Mouse (Mus musculus): ENCODE results near the gene Zfhx2. TPM values are rescaled to one million over a fixed set of nuclear protein-coding genes. Genes with fewer than 3 reads are reported as not detected.

The Zfhx2 gene
- 1 to 10 TPM; 4.1 to 4.9 (median 4.2) TPM for polyA plus RNA-seq (2017; shearing (Covaris generic))

DNA sequence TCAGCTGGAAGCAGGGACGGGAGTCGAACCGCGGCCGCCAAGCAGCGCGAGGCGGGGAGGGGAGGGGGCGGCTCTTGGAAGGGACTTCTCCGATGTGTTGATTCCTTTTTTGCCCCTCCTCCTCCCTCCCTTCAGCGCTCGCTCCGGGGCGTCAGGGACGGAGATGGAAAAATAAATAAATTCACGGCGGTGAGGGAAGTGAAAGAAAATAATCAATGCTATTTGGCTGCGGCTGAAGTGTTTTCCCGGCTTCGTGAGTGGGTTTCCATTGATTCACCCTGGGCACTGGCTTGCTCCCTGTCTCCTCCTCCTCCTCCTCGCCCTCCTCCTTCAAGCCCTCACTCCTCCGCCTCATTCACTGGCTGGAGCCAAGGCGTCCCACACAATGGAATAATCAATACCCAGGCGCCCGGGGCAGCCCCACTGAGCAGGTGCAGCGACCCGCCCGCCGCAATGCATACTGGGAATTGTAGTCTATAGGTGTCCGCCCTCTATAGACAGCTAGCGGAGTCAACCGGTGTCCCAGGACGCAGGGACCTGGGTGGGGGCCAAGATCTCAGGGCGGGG lies at the start of gene Zfhx2:
Gene Zfhx2 (minus strand): TSS at position 314 of the 567 bp plus-strand sequence.
- ATAC-seq = peak; percentile 88

DNA sequence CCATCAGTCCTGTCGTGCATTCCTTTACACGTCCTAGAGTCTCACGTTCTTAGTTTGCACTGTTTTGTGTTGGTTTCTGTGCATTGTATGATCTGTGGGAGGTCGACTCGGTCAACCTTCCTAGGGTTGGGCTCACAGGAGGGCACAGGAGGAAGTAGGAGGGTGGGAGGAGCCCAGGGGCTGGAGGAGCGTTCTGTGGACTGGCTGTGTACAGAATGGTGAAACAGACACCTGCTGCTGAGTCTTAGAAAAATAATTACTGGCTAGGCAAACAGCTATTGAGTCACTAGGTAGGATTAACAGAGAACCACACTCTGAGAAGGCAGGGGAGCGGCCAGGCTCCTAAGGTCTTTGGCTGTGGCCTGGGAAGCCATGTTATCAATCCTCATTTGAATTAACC lies 47.2 kb upstream of the Zfhx2 start:
- no peak for ATAC-seq

DNA sequence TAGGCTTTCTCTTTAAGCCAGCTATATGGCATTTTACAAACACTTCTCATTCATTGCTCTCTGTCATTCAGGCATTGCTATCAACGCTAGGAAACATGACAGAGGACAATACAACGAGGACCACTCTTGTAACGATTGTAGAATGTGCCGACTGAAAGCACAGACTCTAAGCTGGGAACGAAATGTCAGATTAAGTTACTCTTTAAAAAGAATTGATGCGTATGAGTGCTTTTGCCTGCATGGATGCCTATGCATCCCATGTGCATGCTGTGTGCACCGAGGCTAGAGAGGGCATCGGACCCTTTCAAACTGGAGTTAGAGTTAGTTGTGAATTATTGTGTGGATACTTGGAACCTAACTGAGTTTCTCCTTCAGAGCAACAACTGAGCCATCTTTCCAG lies 43.6 kb upstream of the Zfhx2 start:
- no peak for ATAC-seq

DNA sequence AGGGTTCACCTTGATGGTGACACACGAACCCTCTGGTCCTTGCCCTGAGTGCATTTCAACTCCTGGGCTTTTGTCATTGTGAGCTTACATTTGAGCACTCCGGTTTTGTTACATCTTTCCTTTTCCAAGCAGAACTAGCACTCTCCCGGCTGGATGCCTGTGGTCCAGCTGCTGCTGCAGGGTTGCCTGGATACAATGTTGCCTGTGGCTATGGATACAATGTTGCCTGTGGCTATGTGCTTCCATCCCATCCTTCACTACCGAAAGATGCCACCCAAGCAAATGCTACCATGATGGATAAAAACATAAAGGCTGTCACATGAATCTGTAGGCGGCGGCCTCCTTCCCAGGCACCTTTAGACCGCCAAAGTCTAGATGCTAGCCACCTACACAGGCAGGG lies 34.4 kb upstream of the Zfhx2 start:
- ATAC-seq = no peak

DNA sequence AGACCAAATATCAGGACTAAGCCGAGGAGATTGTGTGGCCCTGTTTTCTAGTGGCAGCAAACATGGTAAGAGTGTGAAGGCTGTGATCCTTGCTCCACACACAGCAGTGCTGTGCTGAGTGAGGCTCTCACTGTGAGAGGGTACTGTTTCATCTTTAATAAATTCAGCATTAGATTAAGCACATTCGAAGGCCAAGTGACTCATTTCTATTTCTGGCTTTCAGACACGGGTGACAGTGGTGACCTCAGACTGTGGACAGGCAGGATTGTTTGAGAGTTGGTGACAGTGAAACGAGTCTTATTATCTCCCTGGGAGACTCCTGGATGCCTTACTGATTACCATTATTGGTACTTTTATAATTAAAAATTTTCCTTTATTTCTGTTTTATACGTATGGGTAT lies 33.6 kb upstream of the Zfhx2 start:
- no peak for ATAC-seq

DNA sequence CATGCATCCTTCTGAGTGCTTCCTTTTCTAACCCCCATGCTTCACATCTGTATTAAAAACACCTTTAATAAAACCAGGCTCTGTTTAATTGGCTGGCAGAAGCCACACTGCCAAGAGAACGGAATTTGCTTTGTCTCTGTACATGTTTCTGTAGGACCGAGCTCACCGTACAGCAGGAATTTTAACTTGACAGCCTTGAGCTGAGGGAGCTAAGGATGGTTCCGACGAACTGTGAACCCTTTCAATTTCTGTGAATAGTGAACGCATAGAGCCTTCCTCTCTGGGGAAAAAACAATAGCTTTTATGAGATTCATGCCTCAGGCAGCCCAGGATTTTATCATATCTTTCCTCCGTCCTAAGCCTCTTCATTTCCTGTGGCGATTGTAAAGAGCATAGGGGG lies 30.2 kb upstream of the Zfhx2 start:
- no peak for ATAC-seq

DNA sequence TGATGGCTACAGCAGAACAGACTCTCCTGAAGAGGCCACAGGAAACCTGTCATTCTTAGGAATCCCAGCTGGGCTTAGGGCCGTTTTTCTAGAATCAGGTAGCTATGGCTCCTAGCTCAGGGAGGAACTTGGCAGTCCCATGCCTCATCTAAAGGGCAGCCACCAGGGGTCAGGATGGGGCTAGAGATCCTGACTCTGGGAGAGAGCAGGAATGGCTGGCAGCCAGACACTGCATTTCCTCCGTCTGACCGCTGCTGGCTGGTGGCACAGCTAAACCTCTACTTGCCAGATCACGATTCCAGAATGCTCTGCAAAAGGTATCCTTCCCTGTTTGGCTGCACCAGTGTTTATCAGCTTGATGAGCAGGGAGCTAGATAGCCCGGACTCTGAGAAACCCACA lies 29.8 kb upstream of the Zfhx2 start:
- ATAC-seq = no peak

DNA sequence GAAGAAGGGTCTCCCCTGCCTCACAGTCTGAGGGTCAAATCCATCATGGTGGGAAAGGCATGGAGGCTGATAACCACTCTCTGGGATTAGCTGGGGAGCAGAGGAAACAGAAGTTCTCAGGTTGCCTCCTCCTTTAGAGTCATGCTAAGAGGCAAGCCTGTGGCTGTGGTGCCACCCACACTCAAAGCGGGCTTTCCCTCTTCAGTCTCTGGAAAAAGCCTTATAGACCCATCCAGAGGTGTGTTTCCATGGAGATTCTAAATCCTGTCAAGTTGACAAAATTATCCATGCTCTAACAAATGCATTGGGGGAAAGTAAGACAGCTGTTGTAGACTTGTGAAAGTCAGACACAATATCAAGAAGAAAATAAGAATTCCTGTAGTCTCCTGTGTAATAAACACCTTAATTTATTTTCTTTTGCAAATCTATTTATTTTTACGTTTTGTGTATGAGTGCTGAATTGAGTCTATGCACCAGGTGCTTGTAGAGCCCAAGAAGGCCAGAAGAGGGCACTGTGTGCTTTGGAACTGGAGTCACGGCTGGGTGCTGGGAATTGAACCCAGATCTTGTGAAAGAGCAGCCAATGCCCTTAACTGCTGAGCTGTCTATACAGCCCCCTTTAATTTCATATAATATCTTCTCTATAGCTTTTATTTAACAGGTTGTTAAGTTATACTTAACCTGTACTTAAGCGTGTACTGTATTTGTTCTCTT lies 27.5 kb upstream of the Zfhx2 start:
- no peak for ATAC-seq

DNA sequence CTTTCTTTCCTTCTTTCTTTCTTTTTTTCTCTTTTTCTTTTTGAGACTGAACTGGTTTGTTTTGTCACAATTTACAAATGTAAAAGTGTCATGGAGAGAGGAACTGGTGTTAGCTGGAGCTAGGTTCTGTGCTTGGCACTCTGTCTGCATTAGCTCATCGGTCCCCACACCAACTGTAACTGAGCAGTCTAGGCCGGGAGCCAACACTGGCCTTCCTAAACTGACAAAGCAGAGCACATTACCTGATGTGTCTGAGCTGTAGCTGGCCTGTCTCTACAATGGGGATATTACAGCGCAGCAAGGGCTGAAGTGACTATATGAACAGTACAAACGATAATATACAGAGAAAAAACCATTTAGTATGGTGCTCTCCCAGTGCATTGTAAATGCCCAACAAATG lies 26.7 kb upstream of the Zfhx2 start:
- no peak for ATAC-seq

DNA sequence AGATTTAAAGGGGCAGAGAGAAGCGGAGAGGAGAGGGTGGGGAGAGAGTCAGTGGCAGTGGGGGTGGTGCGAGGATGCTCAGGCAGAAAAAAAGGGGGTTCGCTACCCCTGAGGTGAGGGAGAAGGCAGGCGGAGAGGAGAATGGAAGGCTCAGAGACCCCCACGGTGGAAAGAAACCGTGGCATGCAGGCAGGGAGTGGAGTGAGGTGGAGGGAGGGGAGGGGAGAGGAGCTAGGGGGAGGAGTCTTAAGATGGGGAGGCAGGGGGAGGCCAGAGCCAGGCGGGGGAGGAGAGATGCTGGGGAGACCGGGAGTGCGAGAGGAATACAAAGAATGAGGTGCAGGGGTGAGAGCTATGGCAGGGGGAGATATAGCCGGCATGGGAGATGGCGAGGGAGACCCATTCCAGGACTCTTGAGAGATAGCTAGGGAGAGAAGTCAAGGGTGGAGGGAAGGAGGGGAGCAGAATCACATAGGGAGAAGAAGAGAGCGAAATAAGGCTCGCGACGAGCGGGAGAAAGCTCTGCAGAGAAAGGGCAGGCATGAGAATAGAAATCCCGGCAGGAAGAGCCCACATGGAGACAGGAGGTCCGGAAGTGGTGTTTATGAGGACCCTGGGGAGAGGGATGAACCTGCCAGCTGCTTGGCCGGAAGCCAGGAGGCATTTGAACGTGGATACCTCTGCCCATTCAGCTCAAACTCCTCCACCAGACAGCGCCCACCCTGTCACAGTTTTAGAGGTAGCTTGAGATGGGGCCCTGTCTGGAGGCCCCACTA lies 24.5 kb upstream of the Zfhx2 start, which contains the start of gene Jph4:
Gene Jph4 (minus strand): TSS at position 511 of the 776 bp plus-strand sequence.
- no peak for ATAC-seq

DNA sequence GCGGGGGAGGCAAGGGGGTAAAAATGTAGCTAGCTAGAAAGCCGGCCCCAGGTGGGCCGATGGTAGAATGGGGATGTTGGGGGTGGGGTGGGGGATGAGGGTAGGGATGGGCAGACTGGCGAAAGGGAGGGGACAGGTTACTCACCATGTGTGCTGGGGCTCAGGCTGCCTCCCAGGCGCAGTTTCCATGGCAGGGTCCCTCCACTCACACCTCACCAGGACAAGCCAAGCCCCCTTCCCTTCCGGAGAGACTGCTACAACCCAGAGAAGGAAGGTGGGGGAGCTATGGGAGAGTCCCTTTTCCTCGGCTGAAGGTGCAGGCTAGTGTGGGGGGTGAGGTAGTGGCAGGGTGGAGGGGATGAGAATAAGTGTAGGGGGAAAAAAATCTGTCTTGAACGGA lies 23.7 kb upstream of the Zfhx2 start:
- ATAC-seq = no peak

DNA sequence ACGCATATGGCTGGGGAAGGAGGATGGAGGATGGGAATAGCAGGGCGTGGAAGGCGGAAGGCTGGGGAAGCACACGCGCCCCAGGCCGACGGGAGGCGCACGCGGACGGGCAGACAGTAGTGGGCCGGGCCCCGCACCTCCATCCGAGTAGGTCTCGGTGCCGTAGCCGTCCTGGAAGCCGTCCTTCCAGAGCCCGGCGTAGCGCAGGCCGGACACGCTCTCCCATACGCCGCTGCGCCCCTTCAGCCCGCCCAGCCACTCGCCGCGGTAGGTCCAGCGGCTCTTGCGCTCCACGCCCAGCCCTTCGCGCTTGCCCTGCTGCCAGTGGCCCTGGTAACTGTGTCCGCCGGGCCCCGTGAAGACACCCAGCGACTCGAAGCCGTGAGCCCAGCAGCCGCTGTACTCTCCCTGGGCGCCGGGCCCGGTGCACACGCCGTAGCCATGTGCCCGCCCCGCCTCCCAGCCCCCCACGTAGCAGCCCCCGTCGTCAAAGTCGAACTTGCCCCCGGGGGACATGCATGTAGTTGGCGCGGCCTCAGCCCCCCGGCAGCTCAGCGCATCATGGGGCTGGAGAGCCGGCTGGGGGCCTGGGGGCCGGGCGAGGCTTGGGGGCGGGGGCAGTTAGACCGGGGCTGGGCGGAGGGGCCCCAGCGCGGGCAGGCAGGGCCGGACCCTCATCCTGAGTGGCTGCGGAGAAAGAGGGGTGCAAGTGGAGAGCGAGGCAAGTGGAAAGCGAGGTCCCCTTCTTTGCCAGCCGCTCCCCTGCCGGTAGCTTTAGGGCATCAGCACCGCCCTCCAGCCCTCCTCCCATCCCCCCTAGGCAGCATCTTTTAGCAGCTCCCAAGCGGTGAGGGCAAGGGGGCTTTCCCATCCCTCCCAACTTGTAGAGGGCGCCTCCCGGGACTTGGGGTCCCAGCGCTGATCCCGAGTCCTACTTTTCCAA lies 22.9 kb upstream of the Zfhx2 start:
- peak; percentile 50 for ATAC-seq

DNA sequence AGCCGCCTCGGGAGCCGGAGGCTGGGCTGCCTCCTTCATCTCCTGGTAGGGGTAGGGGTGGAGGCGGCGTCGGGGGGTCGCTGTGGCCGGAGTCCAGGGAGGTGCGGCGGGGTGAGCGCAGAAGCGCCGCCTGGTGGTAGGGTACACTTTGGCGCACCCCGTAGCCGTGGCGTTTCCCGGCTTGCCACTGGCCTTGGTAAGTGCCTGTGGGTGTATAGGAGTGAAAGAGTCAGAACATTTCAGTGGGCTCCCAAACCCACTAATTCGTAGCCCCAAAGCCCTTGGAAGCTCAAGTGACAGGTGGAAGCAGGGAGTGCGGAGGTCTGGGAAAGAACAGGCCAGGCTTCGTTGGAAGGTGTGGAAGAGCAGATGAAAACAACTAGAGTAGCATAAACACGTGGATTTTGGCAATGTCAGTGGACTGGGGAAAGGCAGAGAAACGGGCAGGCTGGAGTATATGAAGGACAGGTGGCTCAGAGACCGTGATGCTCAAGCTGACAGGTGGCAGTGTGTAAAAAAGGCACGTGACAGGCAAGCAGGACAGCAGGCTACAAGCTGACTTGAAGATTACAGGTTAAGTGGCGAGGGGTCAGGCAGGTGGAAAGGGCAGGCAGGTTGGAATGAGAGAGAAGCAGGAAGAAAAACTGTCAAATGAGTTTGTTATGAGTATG lies 22.0 kb upstream of the Zfhx2 start:
- ATAC-seq = no peak

DNA sequence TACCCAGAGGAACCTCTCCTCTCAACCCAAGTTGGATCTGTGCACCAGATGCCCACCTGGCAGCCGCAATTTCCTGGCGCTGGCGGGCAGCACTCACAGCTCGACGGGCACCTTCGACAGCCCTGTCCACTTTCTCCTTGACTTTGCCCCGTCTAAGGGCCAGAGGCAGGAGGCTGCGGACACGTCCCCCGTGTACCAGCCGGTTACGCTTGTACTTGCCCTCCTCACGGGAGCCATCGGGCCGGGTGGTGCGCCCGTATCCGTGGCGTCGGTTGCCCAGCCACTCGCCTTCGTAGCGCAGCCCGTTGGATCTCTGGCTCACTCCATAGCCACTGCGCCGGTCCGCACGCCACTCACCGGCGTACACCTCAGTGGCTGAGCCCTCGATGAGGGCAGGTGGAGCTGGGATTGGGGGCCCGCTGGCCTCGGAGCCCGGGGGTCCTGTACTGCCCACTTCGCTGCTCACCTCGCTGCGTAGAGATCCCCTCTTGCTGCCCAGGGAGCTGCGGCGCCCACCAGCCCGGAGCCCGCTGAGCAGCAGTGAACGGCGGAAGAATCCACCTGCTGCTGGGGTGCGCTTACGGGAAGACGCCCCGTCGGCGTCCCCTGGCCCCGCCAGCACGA lies 21.3 kb upstream of the Zfhx2 start:
- no peak for ATAC-seq

DNA sequence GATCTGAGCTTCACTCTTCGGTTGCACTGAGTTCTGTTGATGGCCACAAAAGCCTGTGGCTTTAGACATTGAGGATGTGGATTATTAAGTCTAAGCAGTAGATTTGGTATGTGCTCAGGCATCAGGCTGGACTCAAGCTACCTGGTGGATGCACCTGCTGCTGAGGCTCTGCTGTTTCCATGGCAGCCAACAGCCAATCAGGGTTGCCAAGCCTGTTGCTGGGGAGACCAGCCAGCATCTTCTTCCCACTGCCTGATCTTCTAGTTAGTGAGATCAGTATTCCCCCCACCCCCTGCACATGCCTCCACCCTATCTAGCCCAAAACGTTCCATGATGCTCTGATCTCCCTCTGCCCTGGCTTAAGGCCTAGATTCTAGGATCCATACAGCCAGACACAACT lies 19.6 kb upstream of the Zfhx2 start:
- ATAC-seq = no peak

DNA sequence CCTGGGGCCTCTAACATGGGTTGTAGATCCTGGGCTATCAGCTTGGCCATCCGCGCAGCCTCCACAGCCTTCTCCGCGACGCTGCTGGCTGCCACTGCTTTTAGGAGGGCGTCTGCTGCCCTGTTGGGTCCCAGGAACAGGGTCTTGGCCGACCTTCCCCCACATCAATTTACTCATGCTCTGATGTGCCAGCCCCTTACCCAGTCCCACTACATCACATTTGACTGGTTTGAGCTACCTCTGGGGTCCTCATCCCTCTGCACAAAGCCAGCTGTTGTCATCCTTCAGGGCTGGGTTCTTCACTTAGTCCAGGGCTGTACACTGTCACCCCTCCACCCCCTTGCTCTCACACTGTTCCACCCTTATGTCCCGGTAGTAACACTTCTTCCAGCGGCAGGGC lies 18.0 kb upstream of the Zfhx2 start:
- ATAC-seq = no peak

DNA sequence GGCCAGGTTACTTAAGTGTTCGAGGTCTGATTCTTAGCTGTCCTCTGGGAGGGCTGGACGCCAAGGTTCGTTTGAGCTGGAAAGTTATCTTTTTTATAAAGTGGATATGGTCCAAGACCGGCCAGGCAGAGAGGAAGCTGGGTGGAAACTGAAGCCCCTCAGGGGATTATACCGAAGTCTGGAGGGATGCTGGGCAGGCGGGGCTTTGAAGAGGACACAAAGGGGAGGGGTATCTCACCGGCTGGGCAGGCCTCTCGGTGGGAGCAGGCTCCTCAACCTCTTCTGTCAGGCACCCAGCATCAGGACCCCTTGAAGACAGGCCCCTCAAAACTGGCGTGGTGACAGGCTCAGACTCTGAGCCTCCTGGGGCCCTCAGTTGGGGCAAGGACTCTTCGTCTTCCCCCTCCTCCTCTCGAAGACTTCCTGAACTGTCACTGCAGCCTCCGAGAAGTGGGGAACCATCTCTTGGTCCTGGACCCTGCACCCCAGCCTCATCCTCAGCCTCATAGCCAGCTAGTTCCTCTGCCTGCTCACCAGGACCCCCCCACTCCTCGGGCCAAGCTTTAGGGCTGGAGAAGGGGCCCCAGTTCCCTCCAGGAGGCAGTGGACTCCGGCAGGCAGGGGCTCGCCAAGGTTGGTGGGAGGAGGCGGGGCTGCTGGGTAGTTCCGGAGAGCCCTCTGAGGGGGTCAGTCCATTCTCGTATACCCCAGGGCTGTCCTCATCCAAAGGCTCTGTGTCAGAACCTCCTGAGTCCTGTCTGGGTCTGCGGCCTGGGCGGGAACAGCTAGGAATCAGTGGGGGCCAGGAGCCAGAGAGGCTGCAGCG lies 17.1 kb upstream of the Zfhx2 start:
- no peak for ATAC-seq

DNA sequence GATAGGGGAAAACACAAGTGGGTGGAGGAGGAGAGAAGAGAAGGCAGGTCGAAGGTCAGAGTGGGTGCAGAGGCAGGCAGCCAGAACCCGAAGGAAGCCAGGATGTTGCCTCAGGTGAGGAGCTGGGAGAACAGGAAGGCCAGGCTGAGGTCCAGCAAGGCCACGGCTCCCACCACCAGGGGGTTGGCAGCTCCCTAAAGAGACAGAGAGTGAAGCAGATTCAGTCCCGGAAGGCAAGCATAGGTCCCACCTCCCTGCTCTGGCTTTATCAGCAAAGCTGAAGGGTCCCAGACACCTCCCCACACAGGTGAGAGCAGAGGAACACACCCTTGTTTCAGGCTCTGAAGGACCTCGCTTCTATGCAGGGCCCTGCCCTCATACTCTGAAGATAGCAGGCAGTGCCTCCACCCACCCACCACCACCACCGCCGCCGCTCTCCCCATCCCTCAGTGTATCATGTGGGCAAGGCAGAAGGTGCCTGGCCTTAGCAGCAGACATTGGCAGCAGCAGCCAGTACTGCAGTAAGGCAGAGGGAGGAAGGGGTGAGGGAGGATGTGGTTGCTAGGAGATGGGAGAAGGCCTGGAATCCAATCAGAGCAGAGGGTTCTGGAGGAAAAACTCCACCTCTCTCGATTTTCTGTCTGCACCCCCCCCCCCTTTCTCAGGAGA lies 16.2 kb upstream of the Zfhx2 start:
- ATAC-seq = no peak

DNA sequence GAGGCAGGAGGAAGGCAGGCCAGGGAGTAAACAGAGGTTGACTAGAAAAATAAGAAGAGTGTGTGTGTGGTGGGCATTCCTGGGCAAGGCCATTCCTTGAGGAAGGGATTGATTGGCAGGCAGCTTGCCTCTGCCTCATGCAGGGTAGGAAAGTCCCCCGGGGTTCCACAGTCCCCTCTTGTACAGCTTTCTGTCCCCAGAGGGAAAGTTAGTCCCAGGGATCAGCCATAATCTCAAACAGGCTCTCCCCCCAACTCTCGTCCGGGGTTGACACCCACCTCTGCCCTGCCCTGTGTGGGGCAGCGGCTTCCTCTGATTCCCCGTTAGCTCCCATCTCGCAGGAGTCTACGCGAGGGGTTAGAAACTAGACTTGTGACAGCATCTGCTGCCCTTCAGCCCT lies 14.9 kb upstream of the Zfhx2 start:
- no peak for ATAC-seq
